Mouse (Mus musculus) testis, postnatal 14 days (tissue): Measurements from ENCODE around the gene 4931409K22Rik.
A peak's percentile ranks its signal among the peaks of the same experiment; 100 is the strongest.
"Not testable (repeated sequence)": the region's sequence is repeated elsewhere in the genome, so short reads cannot be mapped to it uniquely, and the experiment has no call there.

ENCODE experiments used
- DNase-seq: peaks from one replicate; pipeline ENCODE4 v3.0.0; 2021; ENCODE audit warnings: low spot score

4931409K22Rik gene

DNA sequence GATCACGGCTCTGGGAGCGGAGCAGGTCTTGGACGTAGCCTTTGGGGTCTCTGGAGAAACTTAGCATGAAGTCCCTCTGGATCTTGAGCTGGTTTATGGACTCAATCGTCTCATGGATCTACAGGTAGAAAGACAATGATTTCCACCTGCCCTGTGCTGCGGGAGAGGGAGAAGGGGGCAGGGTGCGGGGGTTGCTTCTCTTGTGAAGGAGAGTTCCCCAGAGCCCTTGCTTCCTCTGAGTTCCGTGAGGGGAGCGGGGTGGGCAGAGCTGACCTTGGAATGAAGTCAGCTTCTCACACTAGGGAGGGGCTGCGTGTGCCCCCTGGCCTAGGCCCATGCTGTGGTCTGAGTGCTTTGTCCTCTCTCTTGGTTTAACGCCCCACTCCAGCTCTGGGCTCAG, 36.6 kb upstream of the 4931409K22Rik start:
- DNase-seq = no peak

DNA sequence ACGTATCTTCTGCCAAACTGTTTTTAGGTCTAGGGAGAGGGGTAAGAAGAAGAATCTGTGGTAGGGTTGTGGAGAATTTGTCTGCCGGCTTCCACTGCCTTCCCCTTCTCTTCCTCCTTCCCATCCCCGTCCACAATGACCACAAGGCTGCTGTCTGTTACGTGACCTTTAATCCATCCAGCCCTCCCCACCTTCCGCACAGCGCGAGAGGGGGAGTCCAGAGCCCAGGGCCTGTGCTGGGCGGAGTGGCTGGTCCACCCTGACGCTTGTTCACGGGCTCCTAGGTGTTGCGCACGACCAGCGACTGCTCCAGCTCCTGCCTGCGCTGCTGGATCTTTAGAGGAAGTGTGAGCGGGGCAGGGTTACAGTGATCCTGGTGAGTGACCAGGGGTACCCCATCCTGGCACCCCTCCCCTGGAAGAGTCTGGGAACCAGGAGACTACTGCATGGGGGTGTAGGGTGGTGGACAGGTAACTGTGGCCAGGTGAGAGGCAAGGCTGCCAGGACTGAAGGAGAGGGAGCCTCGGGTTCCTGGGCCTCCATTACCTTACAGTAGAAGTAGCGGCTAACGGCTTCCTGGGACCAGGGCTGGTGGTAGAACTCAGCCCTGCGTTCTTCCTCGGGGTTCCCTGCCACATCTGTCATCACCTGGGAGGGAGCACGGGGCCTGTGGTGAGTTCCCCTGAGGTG, 36.0 kb upstream of the 4931409K22Rik start:
- no peak for DNase-seq

DNA sequence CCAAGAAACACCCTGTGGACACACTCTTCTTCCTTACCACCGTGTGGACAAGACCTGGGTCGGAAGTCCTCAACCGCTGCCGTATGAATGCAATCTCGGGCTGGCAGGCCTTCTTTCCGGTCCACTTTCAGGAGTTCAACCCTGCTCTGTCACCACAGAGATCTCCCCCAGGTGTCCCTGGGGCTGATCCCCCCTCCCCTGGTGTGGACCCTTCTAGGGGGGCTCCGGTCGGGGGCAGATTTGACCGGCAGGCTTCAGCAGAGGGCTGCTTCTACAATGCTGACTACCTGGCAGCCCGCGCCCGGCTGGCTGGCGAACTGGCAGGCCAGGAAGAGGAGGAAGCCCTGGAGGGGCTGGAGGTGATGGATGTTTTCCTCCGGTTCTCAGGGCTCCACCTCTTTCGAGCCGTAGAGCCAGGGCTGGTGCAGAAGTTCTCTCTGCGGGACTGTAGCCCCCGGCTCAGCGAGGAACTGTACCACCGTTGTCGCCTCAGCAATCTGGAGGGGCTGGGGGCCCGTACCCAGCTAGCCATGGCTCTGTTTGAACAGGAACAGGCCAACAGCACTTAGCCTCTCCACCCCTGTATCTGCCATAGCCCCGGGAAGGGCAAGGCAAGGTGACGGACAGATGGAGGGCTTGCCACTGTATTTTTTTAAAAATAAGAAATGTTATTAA, 35.3 kb upstream of the 4931409K22Rik start:
- DNase-seq = no peak

DNA sequence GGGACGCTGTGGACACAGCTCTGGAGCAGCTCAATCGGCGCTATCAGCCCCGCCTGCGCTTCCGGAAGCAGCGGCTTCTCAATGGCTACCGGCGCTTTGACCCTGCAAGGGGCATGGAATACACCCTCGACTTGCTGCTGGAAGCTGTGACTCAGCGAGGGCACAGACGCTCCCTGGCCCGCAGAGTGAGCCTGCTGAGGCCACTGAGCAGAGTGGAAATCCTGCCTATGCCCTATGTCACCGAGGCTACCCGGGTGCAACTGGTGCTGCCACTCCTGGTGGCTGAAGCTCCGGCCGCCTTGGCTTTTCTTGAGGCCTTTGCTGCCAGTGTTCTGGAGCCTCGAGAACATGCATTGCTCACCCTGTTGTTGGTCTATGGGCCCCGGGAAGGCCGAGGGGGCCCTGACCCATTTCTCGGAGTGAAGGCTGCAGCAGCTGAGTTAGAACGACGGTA, 34.7 kb upstream of the 4931409K22Rik start:
- DNase-seq = no peak

DNA sequence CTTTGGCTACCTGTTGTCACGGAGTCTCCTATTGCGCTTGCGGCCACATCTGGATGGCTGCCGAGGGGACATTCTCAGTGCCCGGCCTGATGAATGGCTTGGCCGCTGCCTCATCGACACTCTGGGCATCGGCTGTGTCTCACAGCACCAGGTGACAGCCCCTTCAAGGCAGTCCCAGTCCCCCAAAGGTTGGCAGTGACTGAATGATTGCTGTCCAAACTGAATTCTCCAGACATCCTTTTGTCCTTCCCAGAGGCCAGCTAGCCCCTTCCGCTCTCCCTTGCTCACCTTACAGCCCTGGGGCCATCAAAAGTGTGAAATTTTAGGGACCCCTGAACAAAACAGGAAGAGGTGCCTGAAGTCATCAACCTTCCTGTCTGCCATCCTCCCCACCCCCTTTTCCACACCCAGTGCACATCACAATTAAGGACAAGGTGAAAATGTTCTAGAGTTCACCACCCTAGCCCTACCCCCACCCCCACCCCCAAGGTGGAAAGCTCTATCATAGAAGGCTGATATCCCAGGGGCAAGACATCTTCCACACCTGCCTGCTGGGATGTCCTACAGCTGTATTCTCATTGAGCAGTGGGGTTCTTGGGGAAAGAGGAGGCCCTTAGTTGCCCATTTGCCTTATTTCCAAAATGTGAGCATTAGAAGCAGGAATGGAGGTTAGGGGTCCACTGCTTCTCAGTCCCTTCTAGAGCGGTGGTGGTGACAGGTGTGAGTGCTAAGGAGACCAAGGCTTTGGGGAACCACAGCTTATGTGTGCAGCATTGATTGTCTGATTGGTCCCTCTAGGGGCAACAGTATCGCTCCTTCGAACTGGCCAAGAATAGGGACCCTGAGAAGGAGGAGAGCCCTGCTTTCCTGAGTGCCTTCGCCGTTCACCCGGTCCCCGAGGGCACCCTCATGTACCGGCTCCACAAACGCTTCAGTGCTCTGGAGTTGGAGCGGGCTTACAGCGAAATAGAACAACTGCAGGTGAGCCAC, 33.2 kb upstream of the 4931409K22Rik start:
- no peak for DNase-seq

DNA sequence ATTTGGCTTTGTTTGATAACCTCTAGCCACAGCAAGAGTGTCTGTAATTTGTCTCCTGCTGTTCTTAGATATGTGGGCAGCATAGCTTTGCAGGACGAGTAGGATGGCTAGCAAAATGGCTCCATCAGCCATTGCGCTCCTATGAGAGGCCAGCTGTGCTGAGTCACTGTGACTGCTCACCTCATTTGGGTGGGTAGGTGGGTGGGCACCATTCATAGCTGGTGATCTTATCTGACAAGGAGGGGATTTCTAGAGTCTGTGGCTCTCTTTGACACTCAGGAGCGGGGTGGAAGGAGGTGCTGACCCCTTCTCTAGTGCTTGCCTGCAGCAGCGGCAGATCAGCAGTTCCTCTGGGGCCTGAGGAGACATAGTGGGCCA, 30.6 kb upstream of the 4931409K22Rik start:
- no peak for DNase-seq

DNA sequence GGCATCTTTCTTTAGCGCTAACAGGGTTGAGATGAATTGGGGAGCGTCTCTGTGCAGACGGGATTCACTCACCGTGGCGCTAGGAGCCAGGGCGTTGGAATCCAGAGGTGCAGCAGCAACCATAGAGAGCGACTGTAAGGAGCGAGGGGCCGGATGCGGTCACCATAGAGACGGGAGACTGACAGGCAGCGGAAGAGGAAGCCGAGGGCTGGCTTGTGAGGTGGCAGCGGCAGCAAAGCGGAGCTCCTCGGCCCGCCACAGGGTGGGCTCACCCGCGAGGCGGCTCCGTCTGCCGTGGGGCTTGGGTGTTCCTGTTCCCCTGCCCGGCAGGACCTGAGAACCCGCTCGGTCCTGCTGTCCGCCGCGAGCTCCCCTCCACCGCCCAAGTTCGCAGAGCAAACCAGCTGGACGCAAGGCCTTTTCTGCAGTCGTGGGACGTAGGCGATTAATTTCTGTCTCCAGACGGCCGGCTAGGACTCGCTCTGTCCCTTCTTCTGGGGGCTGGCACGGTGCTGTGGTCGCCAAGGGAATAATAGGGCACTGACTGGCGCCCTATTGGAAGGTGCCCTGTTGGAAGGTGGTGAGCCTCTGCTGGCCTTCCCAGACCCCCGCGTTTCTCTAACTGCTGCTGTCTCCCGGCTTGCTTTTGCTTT, 30.1 kb upstream of the 4931409K22Rik start, which contains the start of gene Chpf2:
Gene Chpf2, plus strand, starts transcription at position 195 of the 653 bp plus-strand sequence.
- peak; percentile 86 for DNase-seq

DNA sequence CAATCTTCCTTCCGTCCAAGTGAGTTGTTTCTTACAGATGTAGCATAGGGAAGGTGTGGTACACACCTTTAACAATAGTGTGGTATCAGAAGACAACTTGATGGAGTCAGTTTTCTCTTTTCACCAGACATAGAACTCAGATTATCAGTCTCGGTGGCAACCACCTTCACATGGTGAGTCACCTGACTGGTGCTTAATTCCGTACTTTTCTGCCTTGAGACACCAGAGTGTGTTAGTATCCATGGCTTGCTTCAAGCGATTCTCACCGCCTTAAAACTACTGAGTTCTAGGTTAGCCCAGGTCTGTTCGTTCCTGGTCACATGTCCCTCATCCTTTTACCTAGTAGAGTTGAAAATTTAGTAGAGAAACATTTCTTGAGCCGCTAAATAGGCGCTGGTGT, 29.5 kb upstream of the 4931409K22Rik start:
- no peak for DNase-seq

DNA sequence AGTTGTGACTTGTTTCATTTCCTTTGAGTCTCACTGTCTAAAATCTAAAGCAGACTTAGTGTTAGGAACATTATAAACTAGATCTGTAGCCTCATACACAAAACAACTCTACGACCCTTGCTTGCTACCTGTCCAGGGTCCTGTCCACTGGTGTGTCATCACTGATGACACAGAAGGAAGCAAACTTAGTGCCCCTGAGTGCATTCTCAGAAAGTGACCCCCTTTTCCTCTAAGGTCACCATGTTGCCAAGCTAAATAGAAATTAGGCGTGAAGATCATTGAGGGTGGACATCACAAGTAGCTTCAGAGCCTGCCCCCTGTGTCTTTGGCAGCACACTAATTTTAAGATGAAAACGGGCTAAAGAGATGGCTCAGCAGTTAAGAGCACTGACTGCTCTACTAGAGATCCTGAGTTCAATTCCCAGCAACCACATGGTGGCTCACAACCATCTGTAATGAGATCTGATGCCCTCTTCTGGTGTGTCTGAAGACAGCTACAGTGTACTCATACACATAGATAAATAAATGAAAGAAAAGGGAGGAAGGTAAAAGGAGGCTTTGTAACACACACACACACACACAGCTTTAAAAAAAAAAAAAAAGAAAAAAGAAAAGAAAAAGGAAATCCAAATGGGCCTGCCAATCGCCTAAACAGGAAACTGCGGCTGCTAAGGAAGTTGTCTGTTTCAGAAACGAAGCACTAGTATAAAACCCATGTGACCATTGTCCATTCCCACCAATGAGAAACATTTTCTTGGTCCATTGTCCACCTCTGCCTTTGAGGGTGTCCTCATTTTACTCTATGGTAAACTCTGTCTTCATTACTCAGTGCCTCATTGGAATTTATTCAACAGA, 21.7 kb upstream of the 4931409K22Rik start:
- no peak for DNase-seq

DNA sequence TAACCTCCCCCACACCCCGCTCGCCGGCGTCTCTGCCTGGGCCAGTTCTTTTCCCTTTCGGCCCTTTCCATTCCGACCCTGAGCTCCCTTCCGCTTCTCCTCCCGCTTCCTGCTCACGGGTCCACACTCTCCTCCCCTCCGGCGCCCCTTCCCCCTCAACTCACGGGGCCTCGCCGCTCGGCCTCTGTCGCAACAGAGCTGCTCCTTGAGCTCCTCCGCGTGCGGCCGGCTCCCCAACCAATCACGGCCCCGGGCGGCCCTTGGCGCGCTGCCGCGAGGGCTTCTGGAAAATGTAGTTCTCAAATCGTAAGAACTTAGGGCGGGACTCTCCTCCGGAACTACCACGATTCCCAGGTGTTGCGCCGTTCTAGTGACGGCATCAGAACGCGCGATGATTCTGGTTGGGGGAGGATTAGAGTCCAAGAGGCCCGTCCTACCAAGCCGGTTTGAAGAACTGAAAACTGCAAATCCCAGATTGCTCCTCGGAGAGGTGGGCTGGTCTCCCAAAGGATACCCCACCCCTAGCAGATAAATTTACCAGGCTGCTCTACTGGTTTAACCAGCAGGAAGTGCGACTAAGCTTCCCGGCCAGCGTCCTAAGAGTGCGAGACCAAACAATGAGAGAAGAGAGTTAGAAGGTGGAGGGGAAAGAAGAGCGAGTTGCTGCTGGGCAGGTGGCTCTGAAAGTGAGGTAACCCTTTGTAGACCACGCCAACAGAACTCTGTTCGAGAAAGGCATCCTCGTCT, 20.7 kb upstream of the 4931409K22Rik start, which contains the start of gene Abcf2:
Gene Abcf2, minus strand, starts transcription at position 285 of the 747 bp plus-strand sequence.
- DNase-seq = peak; percentile 100

DNA sequence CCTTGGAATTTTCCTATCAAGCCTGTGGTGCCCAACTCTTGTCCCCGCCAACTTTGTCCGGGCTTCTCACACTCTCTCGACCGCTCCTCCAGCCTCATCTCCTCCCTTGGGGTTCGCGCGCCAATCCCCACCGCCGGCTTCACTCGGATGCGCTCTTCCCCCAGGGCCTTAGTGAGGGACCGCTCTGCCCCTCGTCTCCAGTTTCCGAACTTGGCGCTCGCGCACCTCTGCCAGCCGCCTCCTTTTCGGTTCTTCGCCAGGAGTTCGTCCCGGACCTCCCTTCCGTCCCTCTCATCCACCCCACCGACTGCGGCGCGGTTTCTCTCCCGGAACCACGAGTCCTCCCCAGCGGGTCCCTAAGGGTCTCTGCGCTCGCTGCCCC, 20.2 kb upstream of the 4931409K22Rik start:
- no peak for DNase-seq

DNA sequence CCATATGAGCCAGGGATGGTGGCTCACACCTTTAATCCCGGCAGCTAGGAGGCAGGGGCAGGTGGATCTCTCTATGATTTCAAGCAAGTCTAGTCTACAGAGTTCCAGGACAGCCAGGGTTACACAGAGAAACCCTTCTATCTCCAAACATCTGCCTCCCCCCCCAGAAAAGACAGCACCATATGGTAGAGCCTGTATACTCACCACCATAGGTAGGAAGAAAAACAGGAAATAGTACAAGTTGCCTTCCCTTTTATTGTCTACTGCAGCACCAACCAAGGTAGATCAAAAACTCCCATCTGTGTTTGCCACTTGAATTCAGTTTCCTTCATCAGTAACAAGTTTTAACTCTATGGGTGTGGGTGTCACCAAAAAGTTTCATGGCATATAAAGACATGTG, 19.3 kb upstream of the 4931409K22Rik start:
- DNase-seq = no peak

DNA sequence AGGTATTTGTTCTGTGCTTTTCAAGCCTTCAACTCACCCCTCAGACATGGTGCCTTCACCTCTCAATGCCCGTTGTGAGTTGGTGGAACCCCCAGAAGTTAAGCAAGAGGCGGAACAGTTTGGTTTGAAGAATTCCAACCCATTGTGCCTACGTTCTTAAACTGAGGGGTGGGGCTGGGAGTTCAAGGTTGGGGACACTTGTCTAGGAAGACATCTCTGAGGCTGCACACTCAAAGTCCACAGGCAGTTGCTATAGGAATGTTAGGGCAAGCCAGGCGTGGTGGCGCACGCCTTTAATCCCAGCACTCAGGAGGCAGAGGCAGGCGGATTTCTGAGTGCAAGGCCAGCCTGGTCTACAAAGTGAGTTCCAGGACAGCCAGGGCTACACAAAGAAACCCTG, 1.3 kb downstream of the 4931409K22Rik start:
- not testable (repeated sequence) for DNase-seq

DNA sequence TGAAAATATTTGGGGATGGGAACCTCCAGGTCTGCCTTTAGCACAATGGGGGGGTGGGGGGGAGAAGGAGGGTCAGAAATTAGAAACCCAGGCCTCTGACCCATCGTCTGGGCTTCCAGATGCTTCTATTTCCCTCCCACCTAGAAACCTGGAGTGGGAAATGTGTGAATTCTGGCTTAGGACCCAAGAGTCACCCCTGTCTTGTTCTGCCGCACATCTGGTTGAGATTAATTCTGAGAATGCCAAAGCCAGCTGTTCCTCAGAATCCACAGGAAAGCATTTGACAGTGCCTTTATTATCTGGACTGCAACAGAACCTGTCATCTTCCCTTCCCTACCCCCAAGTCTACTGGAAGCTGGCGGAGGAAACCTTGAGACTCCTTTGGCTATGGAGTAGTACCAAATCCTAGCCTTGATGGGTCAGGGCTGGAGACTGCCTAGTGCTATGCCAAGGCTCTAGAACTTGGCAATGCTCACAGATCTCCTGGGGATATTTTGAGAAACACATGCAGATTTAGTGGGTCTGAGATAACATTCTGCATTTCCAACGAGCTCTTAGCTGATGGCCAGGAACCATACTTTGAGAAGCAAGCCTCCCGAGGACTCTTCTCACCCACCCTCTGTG, 2.9 kb downstream of the 4931409K22Rik start:
- DNase-seq = no peak

DNA sequence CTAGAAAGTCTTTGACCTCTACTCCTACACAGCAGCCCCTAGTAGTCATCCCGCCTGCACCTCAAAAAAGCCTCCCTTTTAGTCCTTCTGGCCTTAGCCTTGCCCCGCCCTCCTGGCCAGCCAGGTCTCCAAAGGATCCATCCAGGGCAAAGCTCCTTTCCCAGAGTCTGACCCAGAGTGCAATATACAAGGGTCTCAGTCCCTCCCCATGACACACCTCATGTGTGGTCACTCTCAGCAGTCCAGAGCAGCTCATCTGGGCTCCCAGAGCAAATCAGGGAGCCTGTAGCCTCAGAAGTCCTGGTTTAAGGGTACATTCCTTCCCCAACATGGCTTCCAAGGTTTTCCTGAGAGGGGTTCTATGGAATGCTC, 5.3 kb downstream of the 4931409K22Rik start:
- no peak for DNase-seq

DNA sequence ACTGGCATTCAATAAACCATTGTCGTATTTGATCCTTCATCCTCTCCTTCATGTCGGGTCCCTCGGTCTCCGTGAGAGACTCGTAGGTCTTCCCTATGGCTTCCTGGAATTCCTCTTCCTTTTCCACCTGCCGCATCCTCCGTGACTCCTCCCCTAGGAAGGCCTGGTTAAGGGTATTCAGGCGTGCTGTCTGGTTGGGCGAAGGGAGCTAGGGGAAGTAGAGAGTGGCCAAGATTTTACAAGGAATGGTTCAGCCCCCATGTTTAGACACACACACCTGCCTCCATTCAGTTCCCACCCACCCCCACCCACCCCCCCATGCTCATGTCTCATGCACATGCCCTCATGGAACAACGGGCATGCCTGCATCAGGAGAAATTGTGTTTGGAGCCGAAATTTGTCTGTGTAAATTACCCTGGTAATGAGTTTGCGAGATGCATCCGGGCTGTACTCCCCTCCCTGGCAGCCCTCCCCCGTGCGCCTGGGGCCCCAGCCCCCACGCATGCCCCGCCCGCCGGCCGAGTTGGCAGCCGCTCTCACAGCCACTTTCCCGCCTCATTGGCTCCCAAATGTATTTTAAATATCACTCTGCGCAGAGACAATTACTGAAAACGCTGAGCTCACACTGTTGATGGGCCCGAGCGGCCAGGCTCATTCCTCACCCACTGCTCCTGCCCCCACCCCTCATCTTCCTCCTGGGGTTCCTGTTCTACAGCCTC, 5.9 kb downstream of the 4931409K22Rik start:
- no peak for DNase-seq

DNA sequence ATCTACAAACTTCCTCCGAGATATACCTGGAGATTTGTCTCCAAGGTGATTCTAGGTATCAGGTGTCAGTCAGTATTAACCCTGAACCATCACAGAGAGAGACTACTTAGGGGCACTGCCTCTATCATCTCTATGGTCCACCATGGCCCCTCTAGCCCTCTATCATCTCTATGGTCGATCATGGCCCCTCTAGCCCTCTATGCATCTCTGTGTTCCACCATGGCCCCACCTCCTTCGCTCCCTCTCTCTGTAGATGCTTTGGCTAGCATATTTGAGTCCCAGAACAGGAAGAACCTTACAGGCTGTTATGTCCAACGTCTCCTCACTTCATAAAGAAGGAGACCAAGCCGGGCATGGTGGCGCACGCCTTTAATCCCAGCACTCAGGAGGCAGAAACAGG, 14.0 kb downstream of the 4931409K22Rik start:
- no peak for DNase-seq

DNA sequence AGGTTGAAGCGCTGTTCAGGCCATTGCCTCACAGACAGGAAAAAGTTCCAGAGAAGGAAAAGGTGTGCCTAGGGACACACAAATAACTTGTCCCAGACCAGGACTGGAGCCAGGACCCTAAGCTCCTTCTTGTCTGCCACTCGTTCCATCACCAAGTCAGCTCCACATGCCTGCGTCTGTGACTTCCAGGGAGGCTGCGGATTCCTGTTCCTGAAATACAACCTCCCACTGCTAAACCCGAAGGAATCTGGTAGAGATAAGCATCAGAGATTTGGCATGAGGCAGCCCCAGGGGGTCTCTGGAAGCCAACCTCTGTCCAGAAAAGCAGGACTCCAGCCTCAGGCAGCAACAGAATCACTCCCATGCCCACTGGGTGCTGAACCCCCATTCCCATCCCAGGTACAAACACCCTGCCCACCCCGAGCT, 15.5 kb downstream of the 4931409K22Rik start:
- no peak for DNase-seq
